Mouse (Mus musculus): ENCODE measurements around the gene Irf2. TPM values are rescaled to one million over a fixed set of nuclear protein-coding genes. Genes with fewer than 3 reads are reported as not detected.

Irf2 gene
- total and polyA plus RNA-seq, 3 experiments, result 4.9 to 19.4 TPM; not detected in 1

DNA sequence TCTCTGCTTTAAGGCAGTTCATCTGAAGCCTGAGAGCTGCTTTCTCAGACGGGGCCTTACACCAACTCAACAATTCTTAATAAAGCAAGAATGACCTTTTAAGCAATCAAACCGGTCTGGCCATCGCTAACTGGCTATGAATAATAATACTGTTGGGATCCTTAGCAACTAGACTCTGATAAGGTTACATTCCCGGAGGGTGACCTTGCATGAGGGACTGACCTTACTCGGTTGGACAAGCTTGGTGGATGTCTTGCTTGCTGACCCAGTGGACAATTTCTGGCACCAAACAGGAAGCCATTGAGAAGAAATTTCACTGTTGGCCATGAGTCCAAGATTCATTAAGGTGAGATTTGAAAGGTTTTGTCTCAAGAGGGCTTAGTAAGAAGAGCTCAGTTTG is 92.4 kb downstream of the Irf2 start:
- TF ChIP-seq E2F4 (IDR thresholded peaks at IDR 0.05; ENCODE audit: borderline replicate concordance, low read depth, low read length), result no peak
- no peak for TF ChIP-seq CTCF (IDR thresholded peaks at IDR 0.05 in 2 of 3, conservative IDR thresholded peaks at IDR 0.05 in 1 of 3; ENCODE audit: control insufficient read depth in 1 of 3, insufficient read depth in 1 of 3, low read depth in 2 of 3, low read length in 3 of 3, poor library complexity in 1 of 3, severe bottlenecking in 1 of 3)
- no peak for TF ChIP-seq ELF1 (IDR thresholded peaks at IDR 0.05; ENCODE audit: low read depth, low read length)
- TF ChIP-seq POLR2AphosphoS2 (IDR thresholded peaks at IDR 0.05; ENCODE audit: low read length), result no peak
- no peak for TF ChIP-seq MYC (IDR thresholded peaks at IDR 0.05; ENCODE audit: low read depth, low read length)
- TF ChIP-seq ZMIZ1 (IDR thresholded peaks at IDR 0.05; ENCODE audit: low read depth, low read length), result no peak
- no peak for TF ChIP-seq CHD1 (IDR thresholded peaks at IDR 0.05; ENCODE audit: low read depth, low read length)
- TF ChIP-seq GATA1 (IDR thresholded peaks at IDR 0.05; ENCODE audit: low read depth, low read length), result no peak
- TF ChIP-seq RAD21 (IDR thresholded peaks at IDR 0.05; ENCODE audit: low read depth, low read length), result no peak
- TF ChIP-seq HCFC1 (IDR thresholded peaks at IDR 0.05; ENCODE audit: low read depth, low read length), result no peak
- TF ChIP-seq TBP (IDR thresholded peaks at IDR 0.05; ENCODE audit: low read depth, low read length), result no peak
- TF ChIP-seq ETS1 (IDR thresholded peaks at IDR 0.05; ENCODE audit: low read depth, low read length), result no peak
- no peak for TF ChIP-seq ZKSCAN1 (IDR thresholded peaks at IDR 0.05; ENCODE audit: low read depth, low read length)
- TF ChIP-seq MYB (IDR thresholded peaks at IDR 0.05; ENCODE audit: low read depth, low read length), result no peak
- TF ChIP-seq POLR2AphosphoS5 (IDR thresholded peaks at IDR 0.05; ENCODE audit: borderline replicate concordance, low read depth, low read length), result no peak
- no peak for TF ChIP-seq EP300 (IDR thresholded peaks at IDR 0.05; ENCODE audit: low read depth in 1 of 2, low read length in 2 of 2)
- H3K9ac ChIP-seq (ENCODE audit: control insufficient read depth, low read depth, low read length, poor library complexity, severe bottlenecking), result no peak overlapping the region
- no peaks in the 10 kb centered on the region for H3K27me3 ChIP-seq (ENCODE audit: control insufficient read depth in 1 of 2, insufficient read depth in 2 of 2, low read length in 2 of 2)
- H3K9me3 ChIP-seq (replicated peaks; ENCODE audit: insufficient read depth, low read length), result no peaks in the 10 kb centered on the region
- no peak overlapping the region for H3K4me3 ChIP-seq (ENCODE audit: control insufficient read depth in 1 of 2, insufficient read depth in 1 of 2, low read depth in 2 of 2, low read length in 2 of 2)
- H3K36me3 ChIP-seq (ENCODE audit: control insufficient read depth in 1 of 2, insufficient read depth in 2 of 2, low read length in 2 of 2), result peaks cover 0 to 17% of the 10 kb centered on the region in 2 experiments; a peak in 3 of 4 replicates
- H3K79me2 ChIP-seq (ENCODE audit: control insufficient read depth, insufficient read depth, low read length, poor library complexity), result no peaks in the 10 kb centered on the region
- H3K4me1 ChIP-seq (ENCODE audit: control insufficient read depth in 1 of 2, insufficient read depth in 2 of 2, low read length in 2 of 2), result peaks cover 10 to 11% of the 10 kb centered on the region in 2 experiments
- no peak overlapping the region for H3K27ac ChIP-seq (ENCODE audit: control insufficient read depth, low read depth, low read length)
- DNase-seq (ENCODE audit: low read depth, low spot score), result no peak

GRCm38 (mm10) chr8:46832399-46832798 is 92.9 kb downstream of the Irf2 start:
- H3K36me3 ChIP-seq (ENCODE audit: control insufficient read depth in 1 of 2, insufficient read depth in 2 of 2, low read length in 2 of 2), result peaks cover 0 to 17% of the 10 kb centered on the region in 2 experiments; a peak in 3 of 4 replicates
- no peak for TF ChIP-seq ELF1 (IDR thresholded peaks at IDR 0.05; ENCODE audit: low read depth, low read length)
- TF ChIP-seq JUND (IDR thresholded peaks at IDR 0.05; ENCODE audit: low read depth, low read length), result no peak
- TF ChIP-seq E2F4 (IDR thresholded peaks at IDR 0.05; ENCODE audit: borderline replicate concordance, low read depth, low read length), result no peak
- TF ChIP-seq GATA1 (IDR thresholded peaks at IDR 0.05; ENCODE audit: low read depth, low read length), result peak; percentile 77
- peak; percentile 69 for TF ChIP-seq TCF12 (IDR thresholded peaks at IDR 0.05; ENCODE audit: low read depth, low read length)
- TF ChIP-seq SIN3A (IDR thresholded peaks at IDR 0.05; ENCODE audit: low read length), result 0 out of 2 replicates have a peak, but pooled peaks have one; percentile 38
- peak; percentile 47 to 60; a peak in 3 of 4 replicates for TF ChIP-seq EP300 (IDR thresholded peaks at IDR 0.05; ENCODE audit: low read depth in 1 of 2, low read length in 2 of 2)
- TF ChIP-seq ETS1 (IDR thresholded peaks at IDR 0.05; ENCODE audit: low read depth, low read length), result peak; percentile 64
- H3K9me3 ChIP-seq (replicated peaks; ENCODE audit: insufficient read depth, low read length), result no peaks in the 10 kb centered on the region

More at GRCm38 (mm10) chr8:46832399-46832798, 92.9 kb downstream of the Irf2 start:
- Histone ChIP-seq H3K4me3 (ENCODE audit: control insufficient read depth in 1 of 2, insufficient read depth in 1 of 2, low read depth in 2 of 2, low read length in 2 of 2) (no peak overlapping the region), H3K4me1 (ENCODE audit: control insufficient read depth in 1 of 2, insufficient read depth in 2 of 2, low read length in 2 of 2) (peaks cover 10 to 11% of the 10 kb centered on the region in 2 experiments), H3K27ac (ENCODE audit: control insufficient read depth, low read depth, low read length) (no peak overlapping the region), H3K9ac (ENCODE audit: control insufficient read depth, low read depth, low read length, poor library complexity, severe bottlenecking) (no peak overlapping the region), H3K79me2 (ENCODE audit: control insufficient read depth, insufficient read depth, low read length, poor library complexity) (no peaks in the 10 kb centered on the region), H3K27me3 (ENCODE audit: control insufficient read depth in 1 of 2, insufficient read depth in 2 of 2, low read length in 2 of 2) (no peaks in the 10 kb centered on the region)
- no peak for DNase-seq (ENCODE audit: low read depth, low spot score)
